12 mouse cellular contexts compared by ENCODE assay signal in the genomic region with DNA sequence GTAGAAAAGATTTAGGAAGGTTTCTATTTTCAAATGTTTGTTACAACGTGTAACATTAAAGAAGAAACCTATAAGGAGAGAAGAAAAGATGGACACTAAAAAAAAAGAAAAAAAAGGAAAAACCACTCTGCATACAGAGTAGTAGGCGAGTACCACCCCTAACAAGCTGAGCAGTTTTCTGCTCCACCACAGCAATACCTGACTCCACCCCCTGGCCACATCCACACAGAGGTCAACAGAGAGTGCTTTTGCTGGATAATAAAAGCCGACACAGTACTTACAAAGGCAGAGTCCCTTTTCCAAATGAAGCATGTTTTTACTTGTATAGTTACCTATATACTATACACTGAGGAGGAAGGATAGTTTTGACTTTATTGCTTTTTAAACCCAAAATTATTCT.
"Had no signal": no experiment of that assay in that cellular context is flagged by ENCODE, and none has a peak within 500 bp of the region (broad histone marks: within the 10 kb centered on the region; RNA-seq: fewer than 3 reads in every experiment).

No protein-coding gene starts in this region.

- H3K27ac ChIP-seq: kidney, embryonic 15.5 days; left cerebral cortex, adult 2 months; liver, embryonic 15.5 days; lung, embryonic 15.5 days; macrophage; midbrain, embryonic 13.5 days; stomach, postnatal 0 days had no signal

- H3K4me3 ChIP-seq: kidney, embryonic 15.5 days; left cerebral cortex, adult 2 months; liver, embryonic 15.5 days; lung, embryonic 15.5 days; midbrain, embryonic 13.5 days had no signal

- H3K27me3 ChIP-seq: kidney, embryonic 15.5 days; liver, embryonic 15.5 days; lung, embryonic 15.5 days; midbrain, embryonic 13.5 days had no signal

- DNase-seq: kidney, adult 2 months; kidney, postnatal 14 days; liver; lung, postnatal 14 days; right cerebral cortex, adult 18-20 months had no signal

- H3K4me1 ChIP-seq: kidney, embryonic 15.5 days; lung, embryonic 15.5 days; midbrain, embryonic 13.5 days had no signal

- H3K9ac ChIP-seq: kidney, embryonic 15.5 days; liver, embryonic 15.5 days; lung, embryonic 15.5 days; midbrain, embryonic 13.5 days had no signal

- H3K9me3 ChIP-seq: kidney, embryonic 15.5 days; liver, embryonic 15.5 days; lung, embryonic 15.5 days; midbrain, embryonic 13.5 days had no signal

- H3K4me2 ChIP-seq: kidney, embryonic 15.5 days; liver, embryonic 15.5 days; lung, embryonic 15.5 days; midbrain, embryonic 13.5 days had no signal

- ATAC-seq: midbrain, embryonic 13.5 days had no signal
